Mouse (Mus musculus) lung, postnatal 4 days (tissue): ENCODE data around the gene Mmp25.

Source experiments
- DNase-seq, 2 experiments: peaks; one replicate each; pipeline ENCODE4 v3.0.0; 2021

The Mmp25 gene

DNA sequence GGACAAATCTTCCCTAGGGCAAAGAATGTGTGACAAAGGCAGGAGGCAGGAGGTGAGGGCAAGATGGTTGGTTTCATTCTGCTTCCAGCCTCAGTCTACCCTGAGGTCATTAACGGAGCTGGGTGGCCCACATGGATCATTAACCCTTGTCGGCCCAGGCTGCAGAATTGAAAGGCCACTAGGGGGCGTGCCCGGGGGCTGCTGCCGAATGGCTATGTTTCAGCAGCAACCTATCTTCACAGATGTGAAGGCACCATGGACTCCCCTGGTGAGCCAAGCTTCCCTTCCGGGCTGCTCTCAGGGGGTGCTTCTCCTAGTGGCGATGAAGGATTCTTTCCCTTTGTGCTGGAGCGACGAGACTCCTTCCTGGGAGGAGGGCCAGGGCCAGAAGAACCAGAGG is 16.4 kb upstream of the Mmp25 start:
- peak in 1 of 2 experiments; percentile 34 for DNase-seq

DNA sequence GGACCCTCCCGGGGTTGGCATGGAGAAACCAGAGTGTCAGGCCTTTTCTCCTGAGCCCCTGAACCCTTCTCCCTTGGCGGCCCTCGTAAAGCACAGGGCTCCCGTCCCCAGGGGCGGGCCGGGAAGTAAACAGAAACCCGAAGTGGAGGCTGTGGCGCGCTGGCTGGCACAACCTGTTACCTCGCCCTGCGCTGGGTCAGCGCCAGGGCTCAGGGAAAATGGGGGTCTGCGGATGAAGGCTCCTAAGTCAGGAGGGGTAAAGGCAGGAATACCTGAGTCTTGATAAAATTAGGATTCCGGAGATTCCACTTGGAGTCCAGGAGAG is 15.8 kb upstream of the Mmp25 start:
- DNase-seq = no peak

DNA sequence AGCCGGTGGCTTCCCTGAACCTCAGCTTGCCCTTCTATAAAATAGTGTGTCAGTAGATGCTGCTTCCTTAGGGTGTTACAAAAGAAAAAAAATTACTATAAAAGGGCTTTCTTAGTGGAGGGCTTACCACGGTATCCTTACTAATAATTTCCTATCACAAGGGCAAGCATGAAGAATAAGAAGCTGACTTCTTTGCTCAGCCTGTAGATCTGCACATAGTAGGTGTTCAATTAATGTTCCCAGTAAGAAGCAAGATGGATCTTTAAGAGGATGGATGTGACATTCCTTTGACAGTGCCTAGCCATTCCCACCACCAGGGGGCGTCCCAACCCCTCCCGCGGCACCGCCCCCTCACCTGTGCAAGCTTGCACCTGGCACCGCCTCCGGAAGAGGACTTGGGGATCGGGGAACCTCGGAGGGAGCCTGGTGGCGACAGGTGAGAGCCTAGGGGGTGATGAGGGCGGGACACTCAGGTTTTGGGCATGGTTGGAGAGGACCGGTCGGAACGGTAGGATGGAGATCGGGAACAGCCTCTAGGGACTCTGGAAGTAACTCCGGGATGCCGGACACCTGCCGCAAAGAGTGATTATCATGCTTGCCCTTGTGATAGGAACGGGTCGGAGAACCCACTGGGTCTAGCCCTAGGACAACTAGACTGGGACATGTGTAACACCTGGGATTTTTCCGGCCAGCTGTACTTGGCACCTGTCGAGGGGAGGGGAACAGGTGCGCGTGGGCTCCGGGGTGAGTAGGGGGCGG is 15.2 kb upstream of the Mmp25 start, which contains the start of gene Bicdl2:
TSS of gene Bicdl2 (plus strand) at position 390 of the 759 bp plus-strand sequence.
- peak; percentile 76 to 78 for DNase-seq

DNA sequence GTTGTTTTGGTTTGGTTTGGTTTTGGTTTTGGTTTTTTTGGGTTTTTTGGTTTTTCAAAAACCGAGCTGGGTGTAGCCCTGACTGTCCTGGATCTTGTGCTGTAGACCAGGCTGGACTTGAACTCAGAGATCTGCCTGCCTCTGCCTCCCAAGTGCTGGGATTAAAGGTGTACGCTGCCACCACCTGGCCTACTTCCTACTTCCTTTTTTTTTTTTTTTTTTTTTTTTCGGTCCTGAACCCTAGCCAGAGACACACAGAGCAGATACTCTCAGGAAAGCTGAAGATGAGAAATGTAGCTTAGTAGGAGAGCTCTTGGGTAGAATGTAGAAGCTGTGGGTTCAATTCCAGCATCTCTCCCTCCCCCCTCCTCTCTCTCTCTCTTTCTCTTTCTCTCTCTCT is 13.4 kb upstream of the Mmp25 start:
- no peak for DNase-seq

DNA sequence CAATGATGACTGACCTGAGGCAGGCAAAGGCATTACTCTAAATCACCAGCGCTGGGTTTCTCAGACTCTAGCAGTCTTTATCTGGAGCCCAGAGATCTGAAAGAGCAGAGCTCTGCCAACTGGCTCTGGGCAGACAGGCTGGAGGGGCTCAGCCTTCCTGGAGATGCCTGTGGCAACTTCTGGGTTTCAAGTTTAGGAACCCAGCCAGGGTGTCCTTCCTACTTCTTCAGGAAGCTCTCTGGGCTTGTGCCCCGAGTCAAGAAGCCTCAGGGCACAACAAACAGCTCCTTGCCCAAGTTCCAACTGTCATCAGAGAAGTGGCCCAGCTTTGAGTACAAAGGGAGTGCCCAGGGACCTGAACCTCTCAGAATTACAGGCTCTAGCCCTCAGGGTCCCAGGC is 9.3 kb upstream of the Mmp25 start:
- no peak for DNase-seq

DNA sequence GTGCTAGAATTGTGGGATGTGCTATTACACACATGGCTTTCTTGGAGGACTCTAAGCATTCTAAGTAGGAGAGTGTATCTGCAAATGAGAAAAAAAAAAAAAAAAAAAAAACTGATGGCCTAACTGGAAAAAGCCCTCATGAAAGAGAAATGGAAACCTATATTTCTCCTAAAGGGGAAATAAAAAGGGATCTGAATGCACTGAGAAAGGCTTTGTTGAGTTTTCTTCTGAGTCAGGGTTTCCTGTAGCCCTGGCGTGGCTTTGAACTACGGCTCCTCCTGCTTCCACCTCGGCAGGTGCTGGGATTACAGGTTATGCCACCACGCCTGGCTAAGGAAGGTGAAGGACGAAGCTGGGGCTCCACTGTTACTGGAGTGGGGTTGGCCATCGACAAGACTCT is 8.9 kb upstream of the Mmp25 start:
- DNase-seq = no peak

DNA sequence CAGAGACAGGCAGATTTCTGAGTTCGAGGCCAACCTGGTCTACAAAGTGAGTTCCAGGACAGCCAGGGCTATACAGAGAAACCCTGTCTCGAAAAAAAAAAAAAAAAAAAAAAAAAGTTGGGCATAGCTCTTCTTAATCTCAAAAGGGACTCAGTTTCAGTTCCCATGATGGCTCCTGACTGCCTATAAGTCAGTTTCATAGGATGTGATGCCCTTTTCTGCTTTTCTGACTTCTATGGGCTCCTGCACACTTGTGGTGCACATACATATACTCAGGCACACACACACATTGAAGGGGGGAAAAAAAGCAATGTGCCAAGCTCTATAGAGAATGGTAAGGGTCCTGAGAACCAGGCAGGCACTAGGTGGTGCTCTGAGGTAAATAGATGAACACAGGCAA is 8.2 kb upstream of the Mmp25 start:
- no peak for DNase-seq

DNA sequence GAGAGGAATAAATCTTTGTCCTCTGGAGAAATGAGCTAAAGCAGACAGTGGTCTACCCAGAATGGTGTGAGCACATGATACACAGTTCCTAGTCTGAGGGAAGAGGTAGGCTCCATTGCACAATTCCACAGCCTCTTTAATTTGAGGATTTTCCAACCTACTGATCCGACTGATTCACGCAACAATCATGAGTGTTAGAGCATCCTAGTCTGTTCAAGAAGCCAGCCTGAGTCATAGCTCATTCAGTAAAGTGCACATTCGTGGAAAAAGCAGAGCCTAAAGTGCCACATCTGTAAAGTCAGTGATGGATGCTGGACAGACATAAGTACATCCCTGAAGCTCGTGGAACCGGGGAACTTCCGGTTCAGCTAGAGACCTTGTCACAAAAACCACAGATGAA is 6.3 kb upstream of the Mmp25 start:
- DNase-seq = no peak

DNA sequence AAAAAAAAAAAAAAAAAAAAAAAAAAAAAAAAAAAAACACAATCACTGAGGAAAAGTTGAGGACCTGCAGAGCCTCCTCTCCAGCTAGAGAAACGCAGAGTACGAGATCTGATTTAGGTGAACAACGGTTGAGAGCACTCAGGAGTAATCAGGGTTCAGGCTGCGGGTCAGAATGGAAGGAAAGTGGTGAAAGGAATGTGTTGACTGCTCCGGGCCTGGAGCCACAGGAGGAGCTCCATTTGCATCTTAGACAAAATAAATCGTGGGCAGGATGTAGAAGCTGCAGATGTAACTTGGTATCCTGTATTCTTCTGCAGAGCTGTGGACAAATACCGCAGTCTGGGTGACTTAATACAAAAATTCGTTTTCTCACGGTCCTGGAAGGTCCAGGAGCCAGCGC is 817 bp upstream of the Mmp25 start:
- no peak for DNase-seq

DNA sequence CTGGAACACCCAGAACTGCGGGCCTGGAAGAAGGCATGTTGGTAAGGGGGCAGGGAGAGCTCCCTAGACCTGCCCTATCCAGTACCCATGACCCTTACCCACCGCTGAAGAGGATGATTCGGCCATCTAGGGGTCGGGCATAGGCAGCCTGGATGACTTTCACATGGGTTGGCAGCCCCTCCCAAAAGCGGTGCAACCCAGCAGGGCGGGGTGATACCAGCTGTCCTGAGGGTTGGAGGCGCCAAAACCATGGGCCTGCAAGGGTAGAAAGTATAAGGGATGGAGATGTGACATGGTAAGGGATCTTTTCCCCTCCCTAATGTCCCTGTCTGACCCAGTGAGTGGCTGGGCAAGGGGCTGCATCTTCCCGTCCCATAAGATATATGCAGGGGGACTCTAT is 13.8 kb downstream of the Mmp25 start:
- no peak for DNase-seq

DNA sequence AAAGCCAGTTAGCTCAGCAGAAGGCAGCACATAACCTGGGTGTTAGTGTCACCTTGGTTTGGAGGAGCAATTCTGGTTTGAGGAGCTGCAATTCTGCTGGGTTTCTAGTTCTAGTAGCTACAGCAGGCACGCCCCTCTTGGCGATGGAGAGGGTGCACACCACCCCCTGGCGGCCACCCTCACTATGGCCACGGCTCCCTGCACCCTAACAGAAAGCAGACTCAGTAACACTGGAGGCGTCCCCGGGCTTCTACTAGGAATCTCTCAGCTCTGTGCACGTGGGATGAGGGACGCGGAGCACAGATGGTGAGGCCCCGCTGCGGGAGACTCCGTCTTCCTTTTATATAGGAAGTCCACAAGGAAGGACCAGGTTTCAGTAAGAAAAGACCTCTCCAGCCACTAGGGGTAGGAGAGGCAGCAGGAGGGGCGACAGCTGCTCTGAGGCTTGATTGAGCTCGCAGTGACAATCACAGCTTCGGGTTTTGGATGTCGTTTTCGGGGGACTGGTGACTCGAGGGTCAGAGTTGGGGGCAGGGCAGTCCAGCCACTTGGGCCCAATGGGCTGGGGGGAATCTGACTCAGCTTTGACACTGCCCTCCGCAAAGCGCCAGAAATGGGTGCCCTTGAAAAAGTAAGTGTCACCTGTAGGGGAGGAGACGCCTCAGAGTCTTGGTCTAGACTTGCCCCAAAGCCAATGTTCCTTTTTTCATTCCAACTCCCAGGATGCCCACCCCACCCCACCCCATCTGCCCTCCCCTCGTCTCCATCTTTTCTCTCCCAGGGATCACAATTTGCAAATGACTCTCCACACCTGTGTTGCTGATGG is 14.7 kb downstream of the Mmp25 start:
- peak; percentile 82 to 87 for DNase-seq

DNA sequence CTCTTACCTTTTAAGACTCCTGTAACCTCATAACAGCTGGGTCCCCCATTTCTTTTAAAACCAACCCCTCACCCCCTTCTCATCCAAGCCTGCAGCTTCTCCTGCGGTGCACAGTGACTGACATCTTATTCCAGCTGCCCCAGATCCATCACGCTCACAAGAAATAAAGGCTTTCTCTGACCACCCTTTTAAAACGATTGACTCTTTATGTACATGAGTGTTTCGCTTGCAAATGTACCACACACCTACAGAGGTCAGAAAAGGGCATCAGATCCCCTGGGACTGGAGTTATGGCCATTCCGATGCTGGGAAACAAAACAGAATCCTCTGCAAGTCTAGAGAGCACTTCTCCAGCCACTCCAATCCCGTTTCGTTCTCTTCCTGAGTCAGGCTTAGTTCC is 17.3 kb downstream of the Mmp25 start:
- DNase-seq = no peak

DNA sequence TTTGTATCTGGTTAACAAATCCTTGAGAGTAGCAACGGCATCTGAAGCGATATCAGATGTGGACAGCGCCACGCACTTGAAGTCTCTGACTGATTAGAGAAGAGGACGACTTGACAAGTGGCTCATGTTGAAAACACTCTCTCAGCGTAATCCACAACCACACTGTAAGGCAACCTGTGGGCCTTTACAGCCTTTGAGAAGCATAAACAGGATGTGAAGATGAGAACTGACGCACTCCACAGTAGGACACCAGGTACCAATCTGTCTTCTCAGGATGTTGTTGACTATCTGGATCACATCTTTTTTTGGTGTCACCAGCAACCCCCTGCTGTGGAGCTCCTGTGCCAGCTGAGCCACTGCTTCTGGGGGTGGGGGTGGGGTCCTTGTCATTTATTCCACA is 24.7 kb downstream of the Mmp25 start:
- DNase-seq = no peak

DNA sequence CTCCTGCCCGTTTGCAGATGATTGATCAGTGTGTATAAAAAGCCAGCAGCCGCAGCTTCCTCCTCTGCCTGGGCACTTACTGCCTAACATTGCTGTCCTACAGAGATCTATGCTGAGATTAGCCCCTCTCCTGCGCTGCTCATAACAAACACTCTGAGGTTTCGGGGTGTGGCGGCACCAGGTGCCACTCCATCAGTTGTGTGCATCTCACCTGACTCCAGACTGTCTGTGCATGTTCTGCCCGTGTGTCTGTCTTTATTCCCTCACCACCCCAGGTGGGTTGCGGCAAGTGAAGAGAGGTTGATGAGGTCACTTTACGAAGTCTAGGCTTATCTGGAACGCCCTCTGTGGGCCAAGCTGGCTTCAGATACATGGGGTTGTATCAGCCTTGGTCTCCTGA is 28.0 kb downstream of the Mmp25 start:
- no peak for DNase-seq

DNA sequence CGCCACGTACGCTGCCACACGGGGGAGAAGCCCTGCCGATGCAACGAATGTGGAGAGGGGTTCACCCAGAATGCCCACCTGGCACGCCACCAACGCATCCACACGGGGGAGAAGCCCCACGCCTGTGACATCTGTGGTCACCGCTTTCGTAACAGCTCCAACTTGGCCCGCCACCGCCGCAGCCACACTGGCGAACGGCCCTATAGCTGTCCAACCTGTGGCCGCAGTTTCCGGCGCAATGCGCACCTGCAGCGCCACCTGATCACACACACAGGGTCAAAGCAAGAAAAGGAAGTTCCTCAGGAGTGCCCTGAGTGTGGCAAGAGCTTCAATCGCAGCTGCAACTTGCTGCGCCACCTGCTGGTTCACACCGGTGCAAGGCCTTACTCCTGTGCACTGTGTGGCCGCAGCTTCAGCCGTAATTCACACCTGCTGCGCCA is 34.7 kb downstream of the Mmp25 start:
- DNase-seq = peak; percentile 67 to 77

DNA sequence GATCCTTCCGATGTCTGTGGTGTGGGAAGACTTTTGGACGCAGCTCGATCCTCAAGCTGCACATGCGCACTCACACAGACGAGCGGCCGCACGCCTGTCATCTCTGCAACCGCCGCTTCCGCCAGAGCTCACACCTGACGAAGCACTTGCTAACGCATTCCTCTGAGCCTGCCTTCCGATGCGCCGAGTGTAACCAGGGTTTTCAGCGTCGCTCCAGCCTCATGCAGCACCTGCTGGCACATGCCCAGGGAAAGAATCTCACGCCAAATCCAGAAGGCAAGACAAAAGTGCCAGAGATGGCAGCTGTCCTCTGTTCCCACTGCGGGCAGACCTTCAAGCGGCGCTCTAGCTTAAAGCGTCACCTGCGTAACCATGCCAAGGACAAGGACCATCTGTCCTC is 35.5 kb downstream of the Mmp25 start:
- no peak for DNase-seq

DNA sequence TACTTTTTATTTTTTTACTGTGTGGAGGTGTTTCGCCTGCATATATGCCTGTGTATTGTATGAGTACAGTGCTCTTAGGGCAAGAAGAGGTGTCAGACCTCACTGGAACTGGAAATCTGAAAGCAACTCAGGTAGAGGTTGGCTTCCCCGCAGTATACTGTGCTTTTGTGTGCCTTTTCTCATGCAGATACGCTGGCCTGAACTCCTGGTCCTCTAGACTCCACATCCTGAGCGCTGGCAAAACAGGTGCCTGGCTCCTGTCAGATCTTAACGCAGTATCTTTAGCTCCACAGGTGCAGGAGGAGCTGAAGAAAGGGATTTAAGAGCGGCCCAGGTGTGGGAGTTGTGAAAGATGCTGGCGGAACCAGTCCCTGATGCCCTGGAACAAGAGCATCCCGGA is 39.9 kb downstream of the Mmp25 start:
- DNase-seq = no peak

DNA sequence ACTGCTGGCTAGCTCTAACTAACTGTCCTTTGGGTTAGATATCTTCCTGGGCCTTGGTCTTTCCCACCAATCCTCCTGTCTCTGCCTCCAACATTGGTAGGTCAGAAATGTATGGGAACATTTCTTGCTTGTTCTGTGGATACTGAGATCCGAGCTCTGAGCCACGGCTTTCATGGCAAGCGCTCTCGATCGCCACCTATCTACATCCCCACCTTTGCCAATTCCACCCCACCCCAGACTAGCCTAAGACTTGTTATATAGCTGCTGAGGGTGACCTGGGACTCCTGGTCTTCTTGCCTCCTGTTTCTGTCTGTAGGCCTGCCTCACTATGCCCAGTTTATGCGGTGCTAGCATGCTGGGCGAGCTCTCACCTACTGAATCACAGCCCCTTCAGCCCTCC is 40.7 kb downstream of the Mmp25 start:
- no peak for DNase-seq

DNA sequence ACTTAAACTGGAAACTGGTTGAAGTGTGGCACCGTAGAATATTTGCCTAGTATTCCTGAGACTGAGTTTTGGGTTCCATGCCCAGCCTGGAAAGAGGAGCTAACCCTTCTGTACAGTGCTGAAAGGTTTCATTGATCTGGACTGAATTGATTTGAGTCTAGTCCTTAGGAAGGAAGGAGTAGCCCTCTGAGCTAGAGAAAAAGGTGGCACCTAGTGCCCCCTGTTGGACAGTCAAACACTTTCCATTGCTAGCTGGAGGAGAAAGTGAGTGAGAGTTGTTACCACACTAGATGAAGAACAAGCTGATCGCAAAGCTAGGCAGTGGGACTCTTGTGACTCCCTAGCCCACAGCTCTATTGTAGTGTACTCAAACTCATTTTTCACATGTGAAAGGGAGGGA is 41.5 kb downstream of the Mmp25 start:
- peak in 1 of 2 experiments; percentile 20 for DNase-seq

DNA sequence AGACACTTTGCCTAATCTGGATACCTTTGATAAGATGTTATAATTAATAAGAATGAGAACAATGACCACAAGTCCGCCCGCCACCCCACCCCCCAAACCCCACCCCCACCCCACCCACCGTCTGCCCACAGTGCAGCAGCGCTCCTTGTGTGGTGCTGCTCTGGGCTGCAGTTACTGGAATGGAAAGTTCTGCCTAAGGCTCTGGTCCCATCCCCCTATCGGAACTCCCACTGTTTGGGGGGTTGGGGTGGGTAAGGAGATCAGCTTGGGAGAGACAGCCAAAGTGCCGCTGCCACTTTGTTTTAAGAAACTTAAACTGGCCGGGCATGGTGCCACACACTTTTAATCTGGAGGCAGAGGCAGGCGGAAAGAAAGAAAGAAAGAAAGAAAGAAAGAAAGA is 42.0 kb downstream of the Mmp25 start:
- no peak for DNase-seq

DNA sequence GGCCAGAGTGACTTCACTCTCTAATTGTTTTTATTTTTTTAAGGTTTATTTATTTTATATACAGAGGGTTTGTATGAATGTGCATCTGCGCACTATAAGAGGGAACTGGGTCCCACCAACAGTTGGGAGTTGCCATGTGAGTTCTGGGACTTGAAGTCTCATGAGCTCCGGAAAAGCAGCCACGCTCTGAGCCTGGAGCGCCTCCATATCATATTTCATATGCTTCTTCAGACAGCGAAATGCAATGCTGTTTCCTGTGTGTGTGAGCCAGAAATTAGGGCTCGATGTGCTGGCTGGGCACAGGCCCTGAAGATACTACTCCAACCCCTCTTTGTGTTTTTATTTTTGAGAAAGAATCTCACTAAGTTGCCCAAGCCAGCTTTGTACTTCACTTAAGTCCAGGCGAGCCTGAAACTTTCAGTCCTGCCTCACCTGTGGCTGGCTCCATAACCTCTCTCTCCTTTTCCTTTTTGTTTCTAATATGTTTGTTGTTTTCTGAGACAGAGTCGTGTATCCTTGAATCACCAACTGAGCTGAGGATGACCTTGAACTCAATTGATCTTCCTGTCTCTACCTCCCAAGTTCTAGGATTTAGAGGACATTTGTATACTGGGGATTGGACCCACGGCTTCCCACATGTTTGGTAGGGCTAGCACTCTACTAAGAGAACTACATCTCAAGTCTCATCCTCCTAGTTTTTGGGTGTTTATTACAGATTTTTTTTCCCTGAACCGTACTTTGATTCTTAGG is 43.1 kb downstream of the Mmp25 start:
- no peak for DNase-seq

DNA sequence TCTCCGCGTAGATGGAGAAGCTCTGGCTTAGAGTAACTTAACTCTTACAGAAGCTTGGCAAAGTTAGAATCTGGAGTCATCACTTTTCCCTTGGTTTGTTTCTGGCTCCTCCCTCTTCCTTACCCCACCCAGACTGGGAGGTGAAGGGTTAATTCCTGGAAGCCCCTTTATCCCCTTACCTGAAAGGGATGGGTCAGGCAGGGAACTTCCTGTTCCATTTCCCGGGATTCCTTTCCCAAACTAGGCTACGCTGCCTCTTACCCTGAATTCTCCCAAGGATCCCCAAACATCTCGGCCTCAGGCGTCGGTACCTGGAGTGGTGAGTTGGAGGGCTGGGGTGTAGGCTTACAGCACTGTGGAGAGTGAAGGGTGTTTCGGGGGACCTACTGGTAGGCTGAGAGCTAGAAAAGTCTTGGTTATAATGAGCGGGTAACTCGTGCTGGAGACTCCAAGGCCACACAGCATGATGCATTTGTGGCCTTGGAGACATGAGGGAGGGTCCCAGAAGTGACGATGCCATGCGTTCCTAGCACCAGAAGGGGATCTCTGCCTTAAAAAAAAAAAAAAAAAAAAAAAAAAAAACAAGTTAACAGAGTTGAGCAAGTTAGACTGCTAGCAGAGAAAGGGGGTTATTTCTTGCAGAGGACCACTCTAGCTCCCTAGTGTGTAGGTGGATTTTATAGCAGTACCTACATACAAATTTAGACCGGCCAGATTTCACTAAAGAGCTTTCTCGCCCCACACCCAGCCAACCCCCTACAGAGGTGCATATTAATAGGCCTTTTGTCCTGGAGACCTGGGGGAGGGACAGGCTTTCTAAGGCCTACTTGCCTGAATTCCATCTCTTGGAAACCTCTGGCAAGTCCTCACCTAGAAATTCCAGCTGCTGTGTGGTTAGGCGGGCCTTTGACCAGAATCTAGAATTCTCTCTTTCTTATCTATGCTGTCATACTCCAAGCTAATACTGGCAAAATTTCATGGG is 44.1 kb downstream of the Mmp25 start, which contains the start of gene Zscan10:
TSS of gene Zscan10 (plus strand) at position 216 of the 982 bp plus-strand sequence.
- no peak for DNase-seq
